Mouse (Mus musculus) forelimb bud, embryonic 11.5 days (tissue): ENCODE data around the gene Fam171a2.
"Not testable (repeated sequence)": the region's sequence is repeated elsewhere in the genome, so short reads cannot be mapped to it uniquely, and the experiment has no call there.

Source experiments
- DNase-seq: peaks from one replicate; pipeline ENCODE4 v3.0.0-alpha.2; 2012; ENCODE audit warnings: low read depth, low spot score

Gene Fam171a2

GRCm38 (mm10) chr11:102395250-102395649, 52.2 kb downstream of the Fam171a2 start:
- no peak for DNase-seq

- DNase-seq: no peak
Observed at GRCm38 (mm10) chr11:102394421-102395124, 52.9 kb downstream of the Fam171a2 start.

- no peak for DNase-seq
Observed at GRCm38 (mm10) chr11:102393719-102394420, 53.6 kb downstream of the Fam171a2 start.

- peak; percentile 90 for DNase-seq
Observed at GRCm38 (mm10) chr11:102393238-102393634, 54.2 kb downstream of the Fam171a2 start, which contains the start of gene Rundc3a. Rundc3a (plus strand) TSS chr11:102393403.

- DNase-seq: no peak
Observed at GRCm38 (mm10) chr11:102392441-102393237, 54.8 kb downstream of the Fam171a2 start.

GRCm38 (mm10) chr11:102389436-102389835, 58.0 kb downstream of the Fam171a2 start:
- DNase-seq: not testable (repeated sequence)
